Mouse (Mus musculus) thymus, adult 2 months (tissue): ENCODE data around the gene Terb1.

Experiments
- CTCF ChIP-seq: fragments of 200-500 bp; IDR thresholded peaks from 2 replicates; pipeline ENCODE4 v1.5.1; 2012; ENCODE audit warnings: mild to moderate bottlenecking, control low read depth, low read length, moderate library complexity, borderline replicate concordance; ENCODE audit not compliant: control insufficient read depth, poor library complexity, insufficient read depth; ENCODE audit errors: extremely low read depth
- POLR2A ChIP-seq: fragments of 200-500 bp; IDR thresholded peaks from 2 replicates; pipeline ENCODE4 v1.6.1; 2012; ENCODE audit warnings: mild to moderate bottlenecking, low read length, control low read depth, moderate library complexity; ENCODE audit not compliant: control insufficient read depth, poor library complexity, insufficient read depth; ENCODE audit errors: extremely low read depth

- no peak for TF ChIP-seq CTCF
- TF ChIP-seq POLR2A: no peak
These were observed 25.7 kb upstream of the Terb1 start for GRCm38 (mm10) chr8:104535378-104535777.
